Mouse (Mus musculus) lung, adult 2 months (tissue): ENCODE data around the gene Mcpt9. TPM values are rescaled to one million over a fixed set of nuclear protein-coding genes. Genes with fewer than 3 reads are reported as not detected.

ENCODE experiments used
- polyA plus RNA-seq: library from polyadenylated mRNA; depleted of rRNA; stranded (reverse); fragments of >200 nt; gene quantifications from 2 replicates; pipeline ENCODE4 v1.2.3, GENCODE M21; 2012; rRNA removed

The Mcpt9 gene
- polyA plus RNA-seq, 1 experiment = not detected

Other genes with a start within 250 kb of the Mcpt9 start
- 157 and 169 TPM in 2 replicates for gene Adcy4, start 246.4 kb downstream of the Mcpt9 start, polyA plus RNA-seq
- 7.5 and 10.0 TPM in 2 replicates for gene Ripk3, start 241.6 kb downstream of the Mcpt9 start, polyA plus RNA-seq
- 26.4 and 27.3 TPM in 2 replicates for gene Nfatc4, start 207.4 kb downstream of the Mcpt9 start, polyA plus RNA-seq
- 9.4 and 12.4 TPM in 2 replicates for gene Nynrin, start 176.5 kb downstream of the Mcpt9 start, polyA plus RNA-seq
- 0.15 and 0.34 TPM in 2 replicates for gene Cbln3, start 146.1 kb downstream of the Mcpt9 start, polyA plus RNA-seq
- gene Khnyn, start 145.5 kb downstream of the Mcpt9 start, polyA plus RNA-seq = 20.3 and 24.2 TPM in 2 replicates
- 37.6 and 51.9 TPM in 2 replicates for gene Sdr39u1, start 130.2 kb downstream of the Mcpt9 start, polyA plus RNA-seq
- 1.8 and 1.9 TPM in 2 replicates for gene Cma1, start 85.8 kb downstream of the Mcpt9 start, polyA plus RNA-seq
- not detected in 2 replicates for gene Cma2, start 79.5 kb downstream of the Mcpt9 start, polyA plus RNA-seq
- not detected in 2 replicates for gene Mcpt1, start 12.5 kb downstream of the Mcpt9 start, polyA plus RNA-seq
- gene Mcpt2, start 11.5 kb upstream of the Mcpt9 start, polyA plus RNA-seq = not detected in 2 replicates
- gene Mcpt4, start 31.8 kb upstream of the Mcpt9 start, polyA plus RNA-seq = 1.5 and 1.8 TPM in 2 replicates
- gene Mcpt8, start 54.8 kb upstream of the Mcpt9 start, polyA plus RNA-seq = not detected in 2 replicates
- gene Ctsg, start 72.1 kb upstream of the Mcpt9 start, polyA plus RNA-seq = 0.20 TPM in 1 of 2 replicates, not detected in the other
- gene Gzme, start 90.1 kb upstream of the Mcpt9 start, polyA plus RNA-seq = not detected in 2 replicates
- gene Gzmd, start 102.1 kb upstream of the Mcpt9 start, polyA plus RNA-seq = not detected in 2 replicates
- not detected in 2 replicates for gene Gzmg, start 129.1 kb upstream of the Mcpt9 start, polyA plus RNA-seq
- not detected in 2 replicates for gene Gzmn, start 144.1 kb upstream of the Mcpt9 start, polyA plus RNA-seq
- gene Gzmf, start 180.9 kb upstream of the Mcpt9 start, polyA plus RNA-seq = not detected in 2 replicates
- gene Gzmc, start 204.2 kb upstream of the Mcpt9 start, polyA plus RNA-seq = not detected in 2 replicates
- gene Gzmb, start 231.8 kb upstream of the Mcpt9 start, polyA plus RNA-seq = 1.9 and 2.4 TPM in 2 replicates